Mouse (Mus musculus): ENCODE results near the gene Metap2. TPM values are rescaled to one million over a fixed set of nuclear protein-coding genes. Genes with fewer than 3 reads are reported as not detected.

Metap2 gene
- polyA plus RNA-seq, 1 experiment from 2014 or later: 192 TPM

- peaks cover 14% of the 10 kb centered on the region for H3K4me1 ChIP-seq (replicated peaks; ENCODE audit: control insufficient read depth, insufficient read depth, low read length)
- no peak overlapping the region for H3K4me2 ChIP-seq (ENCODE audit: low read depth, low read length)
- no peaks in the 10 kb centered on the region for H3K36me3 ChIP-seq (ENCODE audit: control insufficient read depth, insufficient read depth, low read length)
- H3K4me3 ChIP-seq (ENCODE audit: low read length): no peak overlapping the region
- H3K27ac ChIP-seq (ENCODE audit: low read length): no peak overlapping the region
- H3K27me3 ChIP-seq (ENCODE audit: control insufficient read depth, insufficient read depth, low read depth, low read length): no peaks in the 10 kb centered on the region
- ATAC-seq (ENCODE audit: low read depth): no peak
- no peak overlapping the region for H3K9ac ChIP-seq (ENCODE audit: low read length)
- H3K9me3 ChIP-seq (ENCODE audit: control insufficient read depth, low read length): no peaks in the 10 kb centered on the region
- 70% methylated on average over 5 of the region's 5 CpGs for WGBS
Measured at GRCm38 (mm10) chr10:93932020-93932419, 35.1 kb upstream of the Metap2 start.

- 65% methylated on average over 9 of the region's 9 CpGs for whole genome bisulfite sequencing
- no peak overlapping the region for H3K27ac ChIP-seq (ENCODE audit: low read length)
- no peak overlapping the region for H3K4me3 ChIP-seq (ENCODE audit: low read length)
- no peak overlapping the region for H3K4me2 ChIP-seq (ENCODE audit: low read depth, low read length)
- no peaks in the 10 kb centered on the region for H3K36me3 ChIP-seq (ENCODE audit: control insufficient read depth, insufficient read depth, low read length)
- no peak overlapping the region for H3K9ac ChIP-seq (ENCODE audit: low read length)
- no peaks in the 10 kb centered on the region for H3K27me3 ChIP-seq (ENCODE audit: control insufficient read depth, insufficient read depth, low read depth, low read length)
- no peak for ATAC-seq (ENCODE audit: low read depth)
- H3K9me3 ChIP-seq (ENCODE audit: control insufficient read depth, low read length): no peaks in the 10 kb centered on the region
- H3K4me1 ChIP-seq (replicated peaks; ENCODE audit: control insufficient read depth, insufficient read depth, low read length): peaks cover 14% of the 10 kb centered on the region
Measured at GRCm38 (mm10) chr10:93931431-93931830, 34.5 kb upstream of the Metap2 start.

GRCm38 (mm10) chr10:93930236-93930824, 33.4 kb upstream of the Metap2 start:
- H3K4me2 ChIP-seq (ENCODE audit: low read depth, low read length): no peak overlapping the region
- ATAC-seq (ENCODE audit: low read depth): no peak
- H3K27me3 ChIP-seq (ENCODE audit: control insufficient read depth, insufficient read depth, low read depth, low read length): no peaks in the 10 kb centered on the region
- H3K9me3 ChIP-seq (ENCODE audit: control insufficient read depth, low read length): no peaks in the 10 kb centered on the region
- H3K4me1 ChIP-seq (replicated peaks; ENCODE audit: control insufficient read depth, insufficient read depth, low read length): peaks cover 14% of the 10 kb centered on the region
- H3K27ac ChIP-seq (ENCODE audit: low read length): no peak overlapping the region
- H3K4me3 ChIP-seq (ENCODE audit: low read length): no peak overlapping the region
- 63% methylated on average over 4 of the region's 4 CpGs for WGBS
- no peaks in the 10 kb centered on the region for H3K36me3 ChIP-seq (ENCODE audit: control insufficient read depth, insufficient read depth, low read length)
- no peak overlapping the region for H3K9ac ChIP-seq (ENCODE audit: low read length)

GRCm38 (mm10) chr10:93924666-93925065, 27.8 kb upstream of the Metap2 start:
- Histone ChIP-seq H3K4me3 (ENCODE audit: low read length) (no peak overlapping the region), H3K9ac (ENCODE audit: low read length) (no peak overlapping the region), H3K27me3 (ENCODE audit: control insufficient read depth, insufficient read depth, low read depth, low read length) (no peaks in the 10 kb centered on the region), H3K4me2 (ENCODE audit: low read depth, low read length) (no peak overlapping the region), H3K36me3 (ENCODE audit: control insufficient read depth, insufficient read depth, low read length) (no peaks in the 10 kb centered on the region), H3K27ac (ENCODE audit: low read length) (no peak overlapping the region), H3K9me3 (ENCODE audit: control insufficient read depth, low read length) (no peaks in the 10 kb centered on the region), H3K4me1 (replicated peaks; ENCODE audit: control insufficient read depth, insufficient read depth, low read length) (no peaks in the 10 kb centered on the region)
- no peak for ATAC-seq (ENCODE audit: low read depth)
- 82% methylated on average over 5 of the region's 5 CpGs for WGBS

GRCm38 (mm10) chr10:93921160-93921559, 24.3 kb upstream of the Metap2 start:
- no peaks in the 10 kb centered on the region for H3K9me3 ChIP-seq (ENCODE audit: control insufficient read depth, low read length)
- ATAC-seq (ENCODE audit: low read depth): no peak
- no peaks in the 10 kb centered on the region for H3K36me3 ChIP-seq (ENCODE audit: control insufficient read depth, insufficient read depth, low read length)
- WGBS: 77% methylated on average over 4 of the region's 4 CpGs
- no peak overlapping the region for H3K4me3 ChIP-seq (ENCODE audit: low read length)
- no peak overlapping the region for H3K27ac ChIP-seq (ENCODE audit: low read length)
- H3K27me3 ChIP-seq (ENCODE audit: control insufficient read depth, insufficient read depth, low read depth, low read length): no peaks in the 10 kb centered on the region
- no peak overlapping the region for H3K4me2 ChIP-seq (ENCODE audit: low read depth, low read length)
- H3K9ac ChIP-seq (ENCODE audit: low read length): no peak overlapping the region
- peaks cover 11% of the 10 kb centered on the region for H3K4me1 ChIP-seq (replicated peaks; ENCODE audit: control insufficient read depth, insufficient read depth, low read length)

- 40% methylated on average over 13 of the region's 13 CpGs for WGBS
- ATAC-seq (ENCODE audit: low read depth): peak; percentile 65
- H3K36me3 ChIP-seq (ENCODE audit: control insufficient read depth, insufficient read depth, low read length): no peaks in the 10 kb centered on the region
- H3K9me3 ChIP-seq (ENCODE audit: control insufficient read depth, low read length): no peaks in the 10 kb centered on the region
- H3K4me3 ChIP-seq (ENCODE audit: low read length): peak overlapping the region; percentile 12; the same call in 1 of the 2 replicates
- peak overlapping the region; percentile 85 for H3K27ac ChIP-seq (ENCODE audit: low read length)
- H3K4me1 ChIP-seq (replicated peaks; ENCODE audit: control insufficient read depth, insufficient read depth, low read length): peaks cover 11% of the 10 kb centered on the region
- no peak overlapping the region for H3K9ac ChIP-seq (ENCODE audit: low read length)
- no peaks in the 10 kb centered on the region for H3K27me3 ChIP-seq (ENCODE audit: control insufficient read depth, insufficient read depth, low read depth, low read length)
- H3K4me2 ChIP-seq (ENCODE audit: low read depth, low read length): peak overlapping the region; percentile 41
Measured at GRCm38 (mm10) chr10:93919227-93919626, 22.3 kb upstream of the Metap2 start.

- no peaks in the 10 kb centered on the region for H3K36me3 ChIP-seq (ENCODE audit: control insufficient read depth, insufficient read depth, low read length)
- WGBS: 15% methylated on average over 6 of the region's 6 CpGs
- no peaks in the 10 kb centered on the region for H3K9me3 ChIP-seq (ENCODE audit: control insufficient read depth, low read length)
- H3K4me1 ChIP-seq (replicated peaks; ENCODE audit: control insufficient read depth, insufficient read depth, low read length): peaks cover 11% of the 10 kb centered on the region
- H3K4me3 ChIP-seq (ENCODE audit: low read length): no peak overlapping the region; the same call in 1 of the 2 replicates
- peak overlapping the region; percentile 85 for H3K27ac ChIP-seq (ENCODE audit: low read length)
- no peaks in the 10 kb centered on the region for H3K27me3 ChIP-seq (ENCODE audit: control insufficient read depth, insufficient read depth, low read depth, low read length)
- peak; percentile 70 for ATAC-seq (ENCODE audit: low read depth)
- H3K9ac ChIP-seq (ENCODE audit: low read length): no peak overlapping the region
- peak overlapping the region; percentile 41 for H3K4me2 ChIP-seq (ENCODE audit: low read depth, low read length)
Measured at GRCm38 (mm10) chr10:93918701-93919100, 21.8 kb upstream of the Metap2 start.

- H3K9ac ChIP-seq (ENCODE audit: low read length): no peak overlapping the region
- peaks cover 11% of the 10 kb centered on the region for H3K4me1 ChIP-seq (replicated peaks; ENCODE audit: control insufficient read depth, insufficient read depth, low read length)
- ATAC-seq (ENCODE audit: low read depth): no peak
- H3K9me3 ChIP-seq (ENCODE audit: control insufficient read depth, low read length): no peaks in the 10 kb centered on the region
- H3K4me2 ChIP-seq (ENCODE audit: low read depth, low read length): no peak overlapping the region
- H3K36me3 ChIP-seq (ENCODE audit: control insufficient read depth, insufficient read depth, low read length): no peaks in the 10 kb centered on the region
- WGBS: 73% methylated on average over 2 of the region's 2 CpGs
- H3K4me3 ChIP-seq (ENCODE audit: low read length): no peak overlapping the region
- peak overlapping the region; percentile 21; the same call in 1 of the 2 replicates for H3K27ac ChIP-seq (ENCODE audit: low read length)
- no peaks in the 10 kb centered on the region for H3K27me3 ChIP-seq (ENCODE audit: control insufficient read depth, insufficient read depth, low read depth, low read length)
Measured at GRCm38 (mm10) chr10:93918087-93918486, 21.2 kb upstream of the Metap2 start.

GRCm38 (mm10) chr10:93916778-93917177, 19.9 kb upstream of the Metap2 start:
- no peak overlapping the region for H3K27ac ChIP-seq (ENCODE audit: low read length)
- no peak overlapping the region for H3K9ac ChIP-seq (ENCODE audit: low read length)
- H3K4me3 ChIP-seq (ENCODE audit: low read length): no peak overlapping the region
- H3K4me1 ChIP-seq (replicated peaks; ENCODE audit: control insufficient read depth, insufficient read depth, low read length): peaks cover 11% of the 10 kb centered on the region
- no peaks in the 10 kb centered on the region for H3K36me3 ChIP-seq (ENCODE audit: control insufficient read depth, insufficient read depth, low read length)
- no peaks in the 10 kb centered on the region for H3K9me3 ChIP-seq (ENCODE audit: control insufficient read depth, low read length)
- 71% methylated on average over 2 of the region's 2 CpGs for WGBS
- no peak overlapping the region for H3K4me2 ChIP-seq (ENCODE audit: low read depth, low read length)
- ATAC-seq (ENCODE audit: low read depth): no peak
- no peaks in the 10 kb centered on the region for H3K27me3 ChIP-seq (ENCODE audit: control insufficient read depth, insufficient read depth, low read depth, low read length)

Data from lung, embryonic 16.5 days (tissue).